Mouse (Mus musculus) brain, embryonic 14.5 days (tissue): ENCODE data around the gene Gm5891. TPM values are rescaled to one million over a fixed set of nuclear protein-coding genes. Genes with fewer than 3 reads are reported as not detected.
"Not testable (repeated sequence)": the region's sequence is repeated elsewhere in the genome, so short reads cannot be mapped to it uniquely, and the experiment has no call there.

Experiments
- DNase-seq: peaks from one replicate; pipeline ENCODE4 v3.0.0-alpha.2; 2011; ENCODE audit warnings: low read depth
- polyA plus RNA-seq: library from polyadenylated mRNA; depleted of rRNA; stranded (reverse); fragments of >200 nt; gene quantifications from 2 replicates; pipeline ENCODE4 v1.2.3, GENCODE M21; 2012; rRNA removed

Gm5891 gene
- not detected in 2 replicates for polyA plus RNA-seq

DNA sequence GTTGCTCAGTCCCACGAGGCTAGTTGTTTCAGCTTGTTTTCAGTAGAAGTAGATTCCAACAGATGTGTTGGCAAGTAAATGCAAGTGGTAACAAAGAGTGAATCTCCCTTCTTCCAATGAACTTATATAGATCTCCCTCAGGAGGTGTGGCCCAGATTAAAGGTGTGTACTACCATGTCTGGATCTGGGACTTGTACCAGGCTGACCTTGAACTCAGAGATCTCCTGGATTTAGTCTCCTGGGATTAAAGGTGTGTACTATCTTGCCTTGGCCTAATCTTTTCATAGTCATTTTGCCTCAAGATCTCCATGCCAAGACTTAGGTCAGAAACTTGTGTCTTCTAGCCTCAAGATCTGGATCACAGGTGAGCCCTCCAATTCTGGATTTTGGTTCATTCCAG, at the start of gene Gm5891:
Gm5891 (minus strand) TSS at position 101 of the 400 bp plus-strand sequence.
- DNase-seq: not testable (repeated sequence)

Other genes starting within 250 kb of the Gm5891 start
- not detected in 2 replicates for gene Gm4175, start 159.8 kb downstream of the Gm5891 start, polyA plus RNA-seq
- gene Gm4177, start 124.6 kb downstream of the Gm5891 start, polyA plus RNA-seq: not detected in 2 replicates
- gene Vmn1r135, start 88.9 kb downstream of the Gm5891 start, polyA plus RNA-seq: not detected in 2 replicates
- gene Gm5725, start 77.0 kb downstream of the Gm5891 start, polyA plus RNA-seq: not detected in 2 replicates
- gene Vmn1r137, start 73.3 kb upstream of the Gm5891 start, polyA plus RNA-seq: not detected in 2 replicates
- gene Vmn1r138, start 107.6 kb upstream of the Gm5891 start, polyA plus RNA-seq: not detected in 2 replicates
- not detected in 2 replicates for gene Gm6176, start 135.0 kb upstream of the Gm5891 start, polyA plus RNA-seq
- gene Vmn1r139, start 147.8 kb upstream of the Gm5891 start, polyA plus RNA-seq: not detected in 2 replicates
- not detected in 2 replicates for gene Gm16451, start 197.0 kb upstream of the Gm5891 start, polyA plus RNA-seq
- not detected in 2 replicates for gene Gm10666, start 213.4 kb upstream of the Gm5891 start, polyA plus RNA-seq
- gene Vmn1r142, start 242.7 kb upstream of the Gm5891 start, polyA plus RNA-seq: not detected in 2 replicates